Comparison of ENCODE assay signal across 16 mouse cellular contexts in the genomic region with DNA sequence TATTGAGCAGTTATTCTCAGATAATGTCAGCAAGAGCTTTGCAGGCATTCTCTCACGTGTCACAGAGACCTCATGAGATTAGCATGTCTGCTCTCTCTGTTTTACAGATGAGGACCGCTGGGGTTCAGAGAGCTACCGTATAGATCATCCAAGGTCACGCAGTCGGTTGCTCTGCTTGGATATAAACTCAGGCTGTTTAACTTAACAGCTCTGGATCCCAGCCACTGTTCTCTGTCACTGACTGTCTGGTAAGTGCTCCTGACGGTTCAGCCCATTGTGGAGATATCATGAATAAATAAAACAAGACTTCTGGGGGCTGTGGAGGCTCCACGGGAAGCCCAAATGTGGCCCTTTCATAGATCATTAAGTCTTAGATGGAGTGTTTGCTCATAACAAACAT.
DNase-seq lines count a peak whose midpoint lies in the region; ATAC-seq and TF ChIP-seq lines count a peak whose summit lies in the region.
"Had no signal": no experiment of that assay in that cellular context is flagged by ENCODE, and none has a peak within 500 bp of the region (broad histone marks: within the 10 kb centered on the region; RNA-seq: fewer than 3 reads in every experiment).

No protein-coding gene starts in this region.

- no peak overlapping the region for H3K9ac ChIP-seq in forebrain, embryonic 15.5 days (replicated peaks)
- no peak overlapping the region for H3K9ac ChIP-seq in forebrain, embryonic 13.5 days
- H3K9ac ChIP-seq in hindbrain, embryonic 11.5 days (ENCODE audit: low read depth, low read length): no peak overlapping the region
- H3K9ac ChIP-seq in hindbrain, embryonic 16.5 days (ENCODE audit: low read depth, low read length): no peak overlapping the region
- H3K9ac ChIP-seq in midbrain, embryonic 11.5 days (ENCODE audit: low read length): no peak overlapping the region
- no peak overlapping the region for H3K9ac ChIP-seq in midbrain, postnatal 0 days (replicated peaks; ENCODE audit: low read length, poor library complexity, severe bottlenecking)
- H3K9ac ChIP-seq in neural tube, embryonic 13.5 days: no peak overlapping the region
- H3K9ac ChIP-seq: forebrain, postnatal 0 days; limb, embryonic 13.5 days had no signal

- 59% methylated on average over 7 of the region's 7 CpGs for WGBS in forebrain, embryonic 15.5 days
- 69% methylated on average over 7 of the region's 7 CpGs for WGBS in forebrain, embryonic 13.5 days
- 71% methylated on average over 7 of the region's 7 CpGs for WGBS in hindbrain, embryonic 11.5 days
- 29% methylated on average over 7 of the region's 7 CpGs for WGBS in hindbrain, embryonic 16.5 days
- WGBS in midbrain, embryonic 11.5 days: 70% methylated on average over 7 of the region's 7 CpGs
- 44% methylated on average over 7 of the region's 7 CpGs for WGBS in midbrain, postnatal 0 days
- WGBS in neural tube, embryonic 13.5 days: 32% methylated on average over 7 of the region's 7 CpGs

- H3K27ac ChIP-seq in forebrain, embryonic 15.5 days (replicated peaks): no peak overlapping the region
- H3K27ac ChIP-seq in forebrain, embryonic 13.5 days: no peak overlapping the region
- no peak overlapping the region for H3K27ac ChIP-seq in hindbrain, embryonic 11.5 days (ENCODE audit: low read depth, low read length)
- no peak overlapping the region for H3K27ac ChIP-seq in hindbrain, embryonic 16.5 days (ENCODE audit: low read depth, low read length)
- H3K27ac ChIP-seq in midbrain, embryonic 11.5 days (ENCODE audit: low read depth, low read length): no peak overlapping the region
- H3K27ac ChIP-seq in midbrain, postnatal 0 days (ENCODE audit: low read depth, low read length): no peak overlapping the region
- H3K27ac ChIP-seq in neural tube, embryonic 13.5 days (replicated peaks): 0 out of 2 replicates have a peak overlapping the region, but pooled peaks have one; percentile 23
- H3K27ac ChIP-seq: limb, embryonic 13.5 days had no signal

- TF ChIP-seq CTCF in midbrain, postnatal 0 days (IDR thresholded peaks at IDR 0.05): no peak

- peak; percentile 26; the same call in 1 of the 2 replicates for ATAC-seq in forebrain, embryonic 15.5 days (replicated peaks)
- no peak for ATAC-seq in forebrain, embryonic 13.5 days
- peak; percentile 49; the same call in 1 of the 2 replicates for ATAC-seq in hindbrain, embryonic 11.5 days (ENCODE audit: low FRiP score)
- no peak for ATAC-seq in hindbrain, embryonic 16.5 days
- ATAC-seq in midbrain, embryonic 11.5 days (ENCODE audit: low FRiP score): peak; percentile 27; the same call in 1 of the 2 replicates
- no peak for ATAC-seq in midbrain, postnatal 0 days (ENCODE audit: low FRiP score)
- ATAC-seq in neural tube, embryonic 13.5 days (ENCODE audit: low read depth): peak; percentile 79

- H3K27me3 ChIP-seq in forebrain, embryonic 15.5 days: no peaks in the 10 kb centered on the region
- no peaks in the 10 kb centered on the region for H3K27me3 ChIP-seq in forebrain, embryonic 13.5 days
- H3K27me3 ChIP-seq in hindbrain, embryonic 11.5 days (ENCODE audit: control insufficient read depth, insufficient read depth, low read length): no peaks in the 10 kb centered on the region
- no peaks in the 10 kb centered on the region for H3K27me3 ChIP-seq in hindbrain, embryonic 16.5 days (replicated peaks; ENCODE audit: control insufficient read depth, insufficient read depth, low read length)
- no peaks in the 10 kb centered on the region for H3K27me3 ChIP-seq in midbrain, embryonic 11.5 days (ENCODE audit: control insufficient read depth, insufficient read depth, low read length)
- H3K27me3 ChIP-seq in midbrain, postnatal 0 days (ENCODE audit: insufficient read depth, low read length): no peaks in the 10 kb centered on the region
- no peaks in the 10 kb centered on the region for H3K27me3 ChIP-seq in neural tube, embryonic 13.5 days
- H3K27me3 ChIP-seq: CH12.LX had no signal

- no peak overlapping the region for H3K4me2 ChIP-seq in forebrain, embryonic 15.5 days (replicated peaks)
- H3K4me2 ChIP-seq in forebrain, embryonic 13.5 days: no peak overlapping the region
- H3K4me2 ChIP-seq in hindbrain, embryonic 11.5 days (replicated peaks; ENCODE audit: low read depth, low read length): no peak overlapping the region
- no peak overlapping the region for H3K4me2 ChIP-seq in hindbrain, embryonic 16.5 days (ENCODE audit: low read length)
- H3K4me2 ChIP-seq in midbrain, embryonic 11.5 days: no peak overlapping the region
- H3K4me2 ChIP-seq in midbrain, postnatal 0 days (ENCODE audit: low read depth, low read length, poor library complexity, severe bottlenecking): no peak overlapping the region
- no peak overlapping the region for H3K4me2 ChIP-seq in neural tube, embryonic 13.5 days
- H3K4me2 ChIP-seq: limb, embryonic 13.5 days had no signal

- H3K36me3 ChIP-seq in forebrain, embryonic 15.5 days: no peaks in the 10 kb centered on the region
- H3K36me3 ChIP-seq in forebrain, embryonic 13.5 days (ENCODE audit: poor library complexity, severe bottlenecking): no peaks in the 10 kb centered on the region
- no peaks in the 10 kb centered on the region for H3K36me3 ChIP-seq in hindbrain, embryonic 11.5 days (ENCODE audit: control insufficient read depth, insufficient read depth, low read length)
- no peaks in the 10 kb centered on the region for H3K36me3 ChIP-seq in hindbrain, embryonic 16.5 days (ENCODE audit: control insufficient read depth, insufficient read depth, low read length)
- H3K36me3 ChIP-seq in midbrain, embryonic 11.5 days (ENCODE audit: control insufficient read depth, insufficient read depth, low read length): no peaks in the 10 kb centered on the region
- no peaks in the 10 kb centered on the region for H3K36me3 ChIP-seq in midbrain, postnatal 0 days (ENCODE audit: insufficient read depth, low read length)
- no peaks in the 10 kb centered on the region for H3K36me3 ChIP-seq in neural tube, embryonic 13.5 days
- H3K36me3 ChIP-seq: limb, embryonic 13.5 days had no signal

- H3K4me3 ChIP-seq in forebrain, embryonic 15.5 days: no peak overlapping the region
- no peak overlapping the region for H3K4me3 ChIP-seq in forebrain, embryonic 13.5 days
- no peak overlapping the region for H3K4me3 ChIP-seq in hindbrain, embryonic 11.5 days (ENCODE audit: low read depth, low read length)
- no peak overlapping the region for H3K4me3 ChIP-seq in hindbrain, embryonic 16.5 days (ENCODE audit: low read length)
- H3K4me3 ChIP-seq in midbrain, embryonic 11.5 days (ENCODE audit: low read depth, low read length): no peak overlapping the region
- H3K4me3 ChIP-seq in midbrain, postnatal 0 days (ENCODE audit: low read depth, low read length): no peak overlapping the region
- no peak overlapping the region for H3K4me3 ChIP-seq in neural tube, embryonic 13.5 days
- H3K4me3 ChIP-seq: limb, embryonic 13.5 days had no signal

- DNase-seq in hindbrain, embryonic 11.5 days (ENCODE audit: low spot score): no peak
- DNase-seq in midbrain, embryonic 11.5 days (ENCODE audit: low spot score, missing footprints): no peak
- DNase-seq in midbrain, postnatal 0 days (ENCODE audit: low spot score): no peak
- DNase-seq: adrenal gland, adult 2 months; cerebellum, postnatal 14 days; forebrain, postnatal 0 days; kidney, adult 9 months; kidney, postnatal 4 days; right cerebral cortex, adult 18-20 months; thymus, postnatal 36 days had no signal

- H3K9me3 ChIP-seq in forebrain, embryonic 15.5 days: no peaks in the 10 kb centered on the region
- no peaks in the 10 kb centered on the region for H3K9me3 ChIP-seq in forebrain, embryonic 13.5 days (replicated peaks)
- H3K9me3 ChIP-seq in hindbrain, embryonic 11.5 days (ENCODE audit: control insufficient read depth, low read length): no peaks in the 10 kb centered on the region
- no peaks in the 10 kb centered on the region for H3K9me3 ChIP-seq in hindbrain, embryonic 16.5 days (ENCODE audit: control insufficient read depth, low read length)
- H3K9me3 ChIP-seq in midbrain, embryonic 11.5 days (ENCODE audit: control insufficient read depth, low read length): no peaks in the 10 kb centered on the region
- no peaks in the 10 kb centered on the region for H3K9me3 ChIP-seq in midbrain, postnatal 0 days (ENCODE audit: low read length)
- no peaks in the 10 kb centered on the region for H3K9me3 ChIP-seq in neural tube, embryonic 13.5 days
- H3K9me3 ChIP-seq: limb, embryonic 13.5 days had no signal

- peaks cover 46% of the 10 kb centered on the region for H3K4me1 ChIP-seq in forebrain, embryonic 15.5 days
- peaks cover 43% of the 10 kb centered on the region for H3K4me1 ChIP-seq in forebrain, embryonic 13.5 days
- no peaks in the 10 kb centered on the region; the same call in 1 of the 2 replicates for H3K4me1 ChIP-seq in hindbrain, embryonic 11.5 days (replicated peaks; ENCODE audit: control insufficient read depth, insufficient read depth, low read length)
- peaks cover 24% of the 10 kb centered on the region for H3K4me1 ChIP-seq in hindbrain, embryonic 16.5 days (ENCODE audit: control insufficient read depth, insufficient read depth, low read depth, low read length)
- 0 out of 2 replicates have a peak, but pooled peaks cover 2% of the 10 kb centered on the region for H3K4me1 ChIP-seq in midbrain, embryonic 11.5 days (ENCODE audit: control insufficient read depth, insufficient read depth, low read length)
- peaks cover 24% of the 10 kb centered on the region for H3K4me1 ChIP-seq in midbrain, postnatal 0 days (ENCODE audit: insufficient read depth, low read length)
- peaks cover 50% of the 10 kb centered on the region for H3K4me1 ChIP-seq in neural tube, embryonic 13.5 days (replicated peaks)

Comparison
In these comparisons a context has a peak if more than half of its experiments do, and no peak if none do; other contexts are left out.
1. ATAC-seq: peak in forebrain, embryonic 15.5 days (single experiment), hindbrain, embryonic 11.5 days (single experiment), midbrain, embryonic 11.5 days (single experiment) and neural tube, embryonic 13.5 days (single experiment); none in forebrain, embryonic 13.5 days (single experiment), hindbrain, embryonic 16.5 days (single experiment) and midbrain, postnatal 0 days (single experiment).